Mouse (Mus musculus): ENCODE data around the gene Gm21981. TPM values are rescaled to one million over a fixed set of nuclear protein-coding genes. Genes with fewer than 3 reads are reported as not detected.
A peak's percentile ranks its signal among the peaks of the same experiment; 100 is the strongest.

Gm21981 gene
- total and polyA plus RNA-seq, 3 experiments = 0.71 to 0.81 TPM; not detected in 1

DNA sequence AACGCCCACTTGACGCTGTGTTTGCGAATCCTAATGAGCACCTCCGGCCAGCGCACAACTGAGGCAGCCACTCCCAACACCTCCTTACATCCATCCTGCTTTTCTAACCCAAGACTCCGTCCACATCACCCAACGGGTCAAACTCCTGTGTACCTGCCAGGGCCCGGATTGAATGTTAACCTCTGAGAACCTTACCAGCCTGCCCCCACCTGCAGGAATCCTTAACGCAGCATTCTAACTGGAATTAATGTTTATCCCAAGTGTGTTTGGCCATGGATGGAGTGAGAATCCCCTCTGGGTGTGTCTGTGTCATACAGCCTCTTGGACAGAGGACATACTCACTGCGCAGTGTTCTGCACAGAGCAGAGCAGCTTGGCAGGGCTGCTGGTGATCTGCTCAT is 3.9 kb upstream of the Gm21981 start:
- Histone ChIP-seq H3K4me1 (ENCODE audit: control insufficient read depth in 1 of 2, insufficient read depth in 2 of 2, low read length in 2 of 2) (peaks cover 0 to 10% of the 10 kb centered on the region in 2 experiments; a peak in 2 of 4 replicates), H3K9me3 (replicated peaks; ENCODE audit: insufficient read depth, low read length) (no peaks in the 10 kb centered on the region), H3K27ac (ENCODE audit: control insufficient read depth, low read depth, low read length) (no peak overlapping the region), H3K4me3 (ENCODE audit: control insufficient read depth in 1 of 2, insufficient read depth in 1 of 2, low read depth in 2 of 2, low read length in 2 of 2) (no peak overlapping the region), H3K36me3 (ENCODE audit: control insufficient read depth in 1 of 2, insufficient read depth in 2 of 2, low read length in 2 of 2) (0 out of 4 replicates have a peak, but pooled peaks cover 0 to 2% of the 10 kb centered on the region in 2 experiments), H3K9ac (ENCODE audit: control insufficient read depth, low read depth, low read length, poor library complexity, severe bottlenecking) (no peak overlapping the region), H3K79me2 (ENCODE audit: control insufficient read depth, insufficient read depth, low read length, poor library complexity) (no peaks in the 10 kb centered on the region; the same call in 1 of the 2 replicates), H3K27me3 (ENCODE audit: control insufficient read depth in 1 of 2, insufficient read depth in 2 of 2, low read length in 2 of 2) (no peaks in the 10 kb centered on the region)
- no peak for TF ChIP-seq POLR2AphosphoS2 (IDR thresholded peaks at IDR 0.05; ENCODE audit: low read length)
- DNase-seq (ENCODE audit: low read depth, low spot score) = no peak

DNA sequence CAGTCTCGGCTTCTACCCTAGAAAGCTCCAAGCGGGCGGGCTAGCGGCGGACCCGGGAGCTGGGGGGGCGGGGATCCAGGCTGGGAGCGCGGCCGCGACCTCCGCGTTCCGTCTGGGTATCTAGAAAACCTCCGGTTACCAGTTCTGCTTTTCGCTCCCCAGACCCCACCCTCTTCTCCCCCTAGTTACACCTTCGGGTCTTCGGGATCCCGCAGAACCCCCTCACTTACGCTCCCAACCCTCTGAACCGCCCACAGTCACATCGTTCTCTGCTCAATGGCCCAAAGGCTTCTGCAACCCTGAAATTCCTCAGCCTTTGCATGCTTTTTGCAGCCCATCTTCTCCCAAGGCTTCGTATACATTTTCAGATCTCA is 1.1 kb upstream of the Gm21981 start:
- Histone ChIP-seq H3K79me2 (ENCODE audit: control insufficient read depth, insufficient read depth, low read length, poor library complexity) (no peaks in the 10 kb centered on the region; the same call in 1 of the 2 replicates), H3K9ac (ENCODE audit: control insufficient read depth, low read depth, low read length, poor library complexity, severe bottlenecking) (peak overlapping the region; percentile 84), H3K4me1 (ENCODE audit: control insufficient read depth in 1 of 2, insufficient read depth in 2 of 2, low read length in 2 of 2) (peaks cover 0 to 10% of the 10 kb centered on the region in 2 experiments; a peak in 2 of 4 replicates), H3K4me3 (ENCODE audit: control insufficient read depth in 1 of 2, insufficient read depth in 1 of 2, low read depth in 2 of 2, low read length in 2 of 2) (peak overlapping the region; percentile 53 to 62), H3K9me3 (replicated peaks; ENCODE audit: insufficient read depth, low read length) (no peaks in the 10 kb centered on the region), H3K36me3 (ENCODE audit: control insufficient read depth in 1 of 2, insufficient read depth in 2 of 2, low read length in 2 of 2) (0 out of 4 replicates have a peak, but pooled peaks cover 0 to 2% of the 10 kb centered on the region in 2 experiments), H3K27ac (ENCODE audit: control insufficient read depth, low read depth, low read length) (no peak overlapping the region), H3K27me3 (ENCODE audit: control insufficient read depth in 1 of 2, insufficient read depth in 2 of 2, low read length in 2 of 2) (no peaks in the 10 kb centered on the region)
- peak; percentile 62 for DNase-seq (ENCODE audit: low read depth, low spot score)
- TF ChIP-seq POLR2AphosphoS2 (IDR thresholded peaks at IDR 0.05; ENCODE audit: low read length) = no peak
- peak; percentile 13; the same call in 1 of the 2 replicates for TF ChIP-seq SIN3A (IDR thresholded peaks at IDR 0.05; ENCODE audit: low read length)

- no peaks in the 10 kb centered on the region for H3K9me3 ChIP-seq (replicated peaks; ENCODE audit: insufficient read depth, low read length)
- H3K79me2 ChIP-seq (ENCODE audit: control insufficient read depth, insufficient read depth, low read length, poor library complexity) = no peaks in the 10 kb centered on the region; the same call in 1 of the 2 replicates
- H3K4me1 ChIP-seq (ENCODE audit: control insufficient read depth in 1 of 2, insufficient read depth in 2 of 2, low read length in 2 of 2) = peaks cover 0 to 10% of the 10 kb centered on the region in 2 experiments; a peak in 2 of 4 replicates
- no peaks in the 10 kb centered on the region for H3K27me3 ChIP-seq (ENCODE audit: control insufficient read depth in 1 of 2, insufficient read depth in 2 of 2, low read length in 2 of 2)
- DNase-seq (ENCODE audit: low read depth, low spot score) = peak; percentile 92
- H3K9ac ChIP-seq (ENCODE audit: control insufficient read depth, low read depth, low read length, poor library complexity, severe bottlenecking) = peak within 1 kb of the TSS; percentile 84
- peak within 1 kb of the TSS; percentile 53 to 88 for H3K4me3 ChIP-seq (ENCODE audit: control insufficient read depth in 1 of 2, insufficient read depth in 1 of 2, low read depth in 2 of 2, low read length in 2 of 2)
- 0 out of 4 replicates have a peak, but pooled peaks cover 0 to 2% of the 10 kb centered on the region in 2 experiments for H3K36me3 ChIP-seq (ENCODE audit: control insufficient read depth in 1 of 2, insufficient read depth in 2 of 2, low read length in 2 of 2)
- no peak within 1 kb of the TSS for H3K27ac ChIP-seq (ENCODE audit: control insufficient read depth, low read depth, low read length)
- TF ChIP-seq MEF2A (IDR thresholded peaks at IDR 0.05; ENCODE audit: extremely low read depth, insufficient replicate concordance, low read depth, low read length, poor library complexity, severe bottlenecking) = no peak
- TF ChIP-seq SMC3 (IDR thresholded peaks at IDR 0.05; ENCODE audit: low read depth, low read length) = peak; percentile 73
- TF ChIP-seq HCFC1 (IDR thresholded peaks at IDR 0.05; ENCODE audit: low read depth, low read length) = peak; percentile 78
- peak; percentile 41 to 57; a peak in 2 of 4 replicates for TF ChIP-seq POLR2A (IDR thresholded peaks at IDR 0.05; ENCODE audit: control insufficient read depth in 1 of 2, insufficient read depth in 1 of 2, low read depth in 1 of 2, low read length in 2 of 2, poor library complexity in 1 of 2)
- TF ChIP-seq GATA1 (IDR thresholded peaks at IDR 0.05; ENCODE audit: low read depth, low read length) = no peak
- TF ChIP-seq ETS1 (IDR thresholded peaks at IDR 0.05; ENCODE audit: low read depth, low read length) = no peak
- TF ChIP-seq ELF1 (IDR thresholded peaks at IDR 0.05; ENCODE audit: low read depth, low read length) = no peak
- no peak for TF ChIP-seq CHD1 (IDR thresholded peaks at IDR 0.05; ENCODE audit: low read depth, low read length)
- no peak for TF ChIP-seq ZNF384 (IDR thresholded peaks at IDR 0.05; ENCODE audit: low read depth, low read length)
- peak; percentile 53; the same call in 1 of the 2 replicates for TF ChIP-seq SIN3A (IDR thresholded peaks at IDR 0.05; ENCODE audit: low read length)
- TF ChIP-seq ZKSCAN1 (IDR thresholded peaks at IDR 0.05; ENCODE audit: low read depth, low read length) = no peak
- TF ChIP-seq ZC3H11A (IDR thresholded peaks at IDR 0.05; ENCODE audit: low read depth, low read length) = peak; percentile 39; the same call in 1 of the 2 replicates
- no peak for TF ChIP-seq JUND (IDR thresholded peaks at IDR 0.05; ENCODE audit: low read depth, low read length)
- TF ChIP-seq CTCF (IDR thresholded peaks at IDR 0.05 in 2 of 3, conservative IDR thresholded peaks at IDR 0.05 in 1 of 3; ENCODE audit: control insufficient read depth in 1 of 3, insufficient read depth in 1 of 3, low read depth in 2 of 3, low read length in 3 of 3, poor library complexity in 1 of 3, severe bottlenecking in 1 of 3) = peak; percentile 26 to 94 (median 83); a peak in 5 of 6 replicates
- TF ChIP-seq MAZ (IDR thresholded peaks at IDR 0.05; ENCODE audit: low read depth, low read length) = peak; percentile 74; the same call in 1 of the 2 replicates
- no peak for TF ChIP-seq USF1 (IDR thresholded peaks at IDR 0.05; ENCODE audit: low read depth, low read length)
- TF ChIP-seq E2F4 (IDR thresholded peaks at IDR 0.05; ENCODE audit: borderline replicate concordance, low read depth, low read length) = no peak
- no peak for TF ChIP-seq EP300 (IDR thresholded peaks at IDR 0.05; ENCODE audit: low read depth in 1 of 2, low read length in 2 of 2)
- no peak; the same call in 1 of the 2 replicates for TF ChIP-seq KAT2A (conservative IDR thresholded peaks at IDR 0.05; ENCODE audit: low read depth, low read length)
- no peak for TF ChIP-seq RCOR1 (IDR thresholded peaks at IDR 0.05; ENCODE audit: low read depth, low read length)
- no peak for TF ChIP-seq MYB (IDR thresholded peaks at IDR 0.05; ENCODE audit: low read depth, low read length)
- TF ChIP-seq MXI1 (IDR thresholded peaks at IDR 0.05; ENCODE audit: low read depth, low read length) = no peak
- TF ChIP-seq TBP (IDR thresholded peaks at IDR 0.05; ENCODE audit: low read depth, low read length) = no peak
Observed at GRCm38 (mm10) chr17:47694503-47695336, 465 bp upstream of the Gm21981 start, which contains the start of gene Prickle4. Prickle4 (minus strand) TSS chr17:47694736.
